Mouse (Mus musculus) forebrain, embryonic 12.5 days (tissue): ENCODE data around the gene Trpc4ap. TPM values are rescaled to one million over a fixed set of nuclear protein-coding genes. Genes with fewer than 3 reads are reported as not detected.
A peak's percentile ranks its signal among the peaks of the same experiment; 100 is the strongest.

Experiments used
- ATAC-seq: fragments of 200-750 bp; cut with Nextera tagmentation; 2 replicates; pipeline ENCODE4 v1.8.0; 2017; ENCODE audit warnings: moderate TSS enrichment; ENCODE audit not compliant: low FRiP score
- H3K27ac ChIP-seq: fragments of 300-500 bp; sonication (generic); 2 replicates; pipeline ENCODE4 v1.5.1; 2016; ENCODE audit warnings: mild to moderate bottlenecking
- H3K27me3 ChIP-seq: fragments of 300-500 bp; sonication (generic); 2 replicates; pipeline ENCODE4 v1.6.1; 2016; ENCODE audit warnings: mild to moderate bottlenecking
- H3K36me3 ChIP-seq: fragments of 300-500 bp; sonication (generic); replicated peaks from 2 replicates; pipeline ENCODE4 v1.6.1; 2016; ENCODE audit warnings: mild to moderate bottlenecking
- H3K4me1 ChIP-seq: fragments of 300-500 bp; sonication (generic); 2 replicates; pipeline ENCODE4 v1.6.1; 2016
- H3K4me2 ChIP-seq: fragments of 300-500 bp; sonication (generic); 2 replicates; pipeline ENCODE4 v1.6.1; 2016; ENCODE audit warnings: mild to moderate bottlenecking, moderate library complexity
- H3K4me3 ChIP-seq: fragments of 300-500 bp; sonication (generic); replicated peaks from 2 replicates; pipeline ENCODE4 v1.5.1; 2016; ENCODE audit warnings: mild to moderate bottlenecking
- H3K9ac ChIP-seq: fragments of 300-500 bp; sonication (generic); 2 replicates; pipeline ENCODE4 v1.6.1; 2016; ENCODE audit warnings: mild to moderate bottlenecking
- H3K9me3 ChIP-seq: fragments of 300-500 bp; sonication (generic); 2 replicates; pipeline ENCODE4 v1.6.1; 2016
- WGBS: fragments of 180-500 bp; shearing (Covaris S2); methylation state at CpG from one replicate; pipeline ENCODE4 v1.1.7; 2016; 5-methylcytosine and 5-hydroxymethylcytosine counted together
- polyA plus RNA-seq: library from polyadenylated mRNA; unstranded; fragments of >200 nt; fragmentation: Nextera tagmentation; extraction: Ambion mirVana; gene quantifications from 2 replicates; pipeline ENCODE4 v1.2.1, GENCODE M21; 2016

The Trpc4ap gene
- polyA plus RNA-seq, 1 experiment from 2014 or later, result 159 TPM

DNA sequence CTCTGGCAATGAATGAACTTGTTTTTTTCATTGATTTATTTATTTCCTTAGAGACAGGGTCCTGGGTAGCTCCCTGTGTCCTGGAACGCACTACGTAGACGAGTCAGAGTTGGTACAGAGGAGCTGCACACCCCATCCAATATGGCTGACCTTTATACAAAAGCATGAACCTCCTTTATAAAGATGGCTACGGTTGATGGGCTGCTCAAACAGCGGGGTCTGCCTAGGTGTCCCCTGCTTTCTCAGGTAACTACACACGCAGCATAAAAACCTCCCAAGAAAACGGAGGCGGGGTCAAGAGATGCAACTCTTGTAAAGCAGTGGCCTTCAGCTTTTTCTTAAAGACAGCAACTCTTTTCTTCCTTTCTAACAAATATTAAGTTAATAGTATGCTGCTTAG lies 24.3 kb downstream of the Trpc4ap start:
- no peak for ATAC-seq
- H3K4me1 ChIP-seq, result no peaks in the 10 kb centered on the region
- no peak overlapping the region for H3K4me2 ChIP-seq
- 96% methylated on average over 8 of the region's 8 CpGs for WGBS
- H3K27me3 ChIP-seq, result no peaks in the 10 kb centered on the region
- peaks cover 70% of the 10 kb centered on the region for H3K36me3 ChIP-seq
- no peaks in the 10 kb centered on the region for H3K9me3 ChIP-seq
- no peak overlapping the region for H3K27ac ChIP-seq
- no peak overlapping the region for H3K4me3 ChIP-seq
- no peak overlapping the region for H3K9ac ChIP-seq

DNA sequence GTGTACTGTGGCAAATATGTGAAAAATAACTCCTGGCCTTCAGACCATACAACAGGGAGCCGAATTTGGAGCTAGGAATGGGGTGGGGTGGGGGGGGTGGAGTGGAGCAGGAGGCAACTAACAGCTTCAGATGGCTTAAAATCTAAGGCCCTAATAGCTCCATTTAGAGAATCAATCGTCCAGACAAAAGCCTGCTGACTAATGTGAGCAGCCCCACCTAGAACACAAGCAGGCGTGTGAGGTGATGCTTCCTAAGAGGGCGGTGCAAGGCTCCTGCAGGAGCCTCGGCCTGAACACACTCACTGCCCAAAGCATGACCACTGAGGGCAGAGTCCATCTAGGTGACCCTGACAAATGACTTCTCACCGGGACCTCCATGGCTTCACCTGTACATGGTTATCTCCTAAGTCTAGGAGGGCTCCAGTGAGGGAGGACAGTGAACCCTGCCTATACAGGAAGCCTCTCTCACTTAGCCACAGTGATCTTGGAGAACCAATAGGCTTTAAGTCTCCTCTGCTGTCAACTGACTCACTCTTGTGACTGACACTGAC lies 28.2 kb downstream of the Trpc4ap start:
- no peaks in the 10 kb centered on the region for H3K9me3 ChIP-seq
- H3K36me3 ChIP-seq, result peaks cover 74% of the 10 kb centered on the region
- no peak overlapping the region for H3K4me3 ChIP-seq
- H3K4me1 ChIP-seq, result no peaks in the 10 kb centered on the region
- no peak overlapping the region for H3K9ac ChIP-seq
- H3K27ac ChIP-seq, result no peak overlapping the region
- no peaks in the 10 kb centered on the region for H3K27me3 ChIP-seq
- 82% methylated on average over 6 of the region's 6 CpGs for WGBS
- ATAC-seq, result no peak
- no peak overlapping the region for H3K4me2 ChIP-seq

- 31% methylated on average over 5 of the region's 5 CpGs for WGBS
- H3K9me3 ChIP-seq, result no peaks in the 10 kb centered on the region
- H3K27ac ChIP-seq, result no peak overlapping the region
- H3K9ac ChIP-seq, result no peak overlapping the region
- ATAC-seq, result no peak
- H3K4me2 ChIP-seq, result no peak overlapping the region
- peaks cover 79% of the 10 kb centered on the region for H3K36me3 ChIP-seq
- no peak overlapping the region for H3K4me3 ChIP-seq
- no peaks in the 10 kb centered on the region for H3K27me3 ChIP-seq
- no peaks in the 10 kb centered on the region for H3K4me1 ChIP-seq
Observed at GRCm38 (mm10) chr2:155663097-155663496, 29.1 kb downstream of the Trpc4ap start.

GRCm38 (mm10) chr2:155662390-155662789 lies 29.8 kb downstream of the Trpc4ap start:
- H3K27me3 ChIP-seq, result no peaks in the 10 kb centered on the region
- no peak for ATAC-seq
- no peaks in the 10 kb centered on the region for H3K9me3 ChIP-seq
- H3K4me3 ChIP-seq, result no peak overlapping the region
- 77% methylated on average over 5 of the region's 5 CpGs for WGBS
- no peaks in the 10 kb centered on the region for H3K4me1 ChIP-seq
- no peak overlapping the region for H3K4me2 ChIP-seq
- H3K36me3 ChIP-seq, result peaks cover 79% of the 10 kb centered on the region
- H3K9ac ChIP-seq, result no peak overlapping the region
- no peak overlapping the region for H3K27ac ChIP-seq

DNA sequence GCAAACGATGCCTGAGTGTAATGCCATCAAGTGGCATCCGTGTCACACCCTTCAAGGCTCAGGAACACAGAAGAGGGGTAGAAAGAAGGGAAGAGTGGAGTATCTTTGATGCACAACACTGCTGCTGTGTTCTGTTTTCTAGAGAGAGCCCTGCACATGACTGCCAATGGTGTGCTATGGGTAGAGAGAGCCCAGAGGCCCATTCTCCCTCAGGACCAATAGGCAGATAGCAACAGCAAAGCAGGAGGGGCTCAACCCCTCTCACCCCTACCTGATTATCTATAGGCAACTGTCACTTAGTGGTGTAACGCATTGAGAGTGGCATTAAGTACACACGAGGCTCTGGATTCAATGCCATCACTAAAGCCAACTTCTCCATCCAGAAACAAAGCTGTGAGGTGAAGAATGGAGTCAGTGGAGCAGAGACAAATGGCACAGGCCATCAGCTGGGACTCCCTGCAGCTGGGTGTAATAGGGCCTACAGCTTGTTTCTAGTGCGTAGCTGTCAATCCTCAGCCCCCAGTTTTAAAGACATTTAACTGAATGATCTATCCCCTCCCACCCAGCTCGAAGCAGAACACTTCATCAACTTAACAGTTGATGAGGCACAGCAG lies 36.3 kb downstream of the Trpc4ap start:
- H3K27me3 ChIP-seq, result no peaks in the 10 kb centered on the region
- H3K36me3 ChIP-seq, result peaks cover 76% of the 10 kb centered on the region
- H3K4me2 ChIP-seq, result no peak overlapping the region
- 37% methylated on average over 6 of the region's 6 CpGs for WGBS
- no peak overlapping the region for H3K4me3 ChIP-seq
- H3K9me3 ChIP-seq, result no peaks in the 10 kb centered on the region
- ATAC-seq, result 0 out of 2 replicates have a peak, but pooled peaks have one; percentile 57
- H3K27ac ChIP-seq, result 0 out of 2 replicates have a peak overlapping the region, but pooled peaks have one; percentile 36
- no peak overlapping the region for H3K9ac ChIP-seq
- peaks cover 8% of the 10 kb centered on the region for H3K4me1 ChIP-seq

- no peaks in the 10 kb centered on the region for H3K9me3 ChIP-seq
- no peak overlapping the region for H3K4me3 ChIP-seq
- no peak for ATAC-seq
- no peaks in the 10 kb centered on the region for H3K27me3 ChIP-seq
- H3K27ac ChIP-seq, result no peak overlapping the region
- H3K4me2 ChIP-seq, result no peak overlapping the region
- peaks cover 8% of the 10 kb centered on the region for H3K4me1 ChIP-seq
- H3K36me3 ChIP-seq, result peaks cover 85% of the 10 kb centered on the region
- WGBS, result 93% methylated on average over 5 of the region's 5 CpGs
- no peak overlapping the region for H3K9ac ChIP-seq
Observed at GRCm38 (mm10) chr2:155652618-155653017, 39.6 kb downstream of the Trpc4ap start.

DNA sequence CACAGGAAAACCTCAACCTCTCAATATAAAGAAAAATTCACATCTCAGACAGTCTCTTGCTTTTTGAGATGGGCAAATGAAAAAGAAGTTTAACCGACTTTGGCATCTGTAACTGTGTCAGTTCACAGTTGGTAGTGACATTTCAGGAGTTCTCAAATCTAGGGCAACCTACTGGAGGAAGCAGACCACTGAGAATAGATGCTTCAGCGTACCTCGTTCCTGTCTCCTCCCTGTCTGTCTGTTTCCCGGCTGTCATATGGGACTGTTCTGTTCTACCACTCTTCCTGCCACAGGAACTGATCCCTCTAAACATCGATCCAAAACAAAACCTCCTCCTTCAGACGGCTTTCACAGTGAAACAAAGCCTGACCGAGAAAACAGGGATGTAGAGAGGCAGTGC lies 46.4 kb downstream of the Trpc4ap start:
- H3K9ac ChIP-seq, result no peak overlapping the region
- peaks cover 92% of the 10 kb centered on the region for H3K36me3 ChIP-seq
- no peak overlapping the region for H3K4me2 ChIP-seq
- no peak overlapping the region for H3K27ac ChIP-seq
- no peak for ATAC-seq
- H3K9me3 ChIP-seq, result no peaks in the 10 kb centered on the region
- no peaks in the 10 kb centered on the region for H3K27me3 ChIP-seq
- H3K4me3 ChIP-seq, result no peak overlapping the region
- 81% methylated on average over 7 of the region's 7 CpGs for WGBS
- H3K4me1 ChIP-seq, result peaks cover under 1% of the 10 kb centered on the region; the same call in 1 of the 2 replicates

GRCm38 (mm10) chr2:155641540-155642472 lies 50.4 kb downstream of the Trpc4ap start:
- Histone ChIP-seq H3K9ac (no peak overlapping the region), H3K27me3 (no peaks in the 10 kb centered on the region), H3K4me3 (no peak overlapping the region), H3K4me2 (no peak overlapping the region), H3K36me3 (peaks cover 94% of the 10 kb centered on the region), H3K9me3 (no peaks in the 10 kb centered on the region), H3K4me1 (peaks cover 4% of the 10 kb centered on the region; the same call in 1 of the 2 replicates), H3K27ac (0 out of 2 replicates have a peak overlapping the region, but pooled peaks have one; percentile 36)
- ATAC-seq, result no peak
- 82% methylated on average over 18 of the region's 18 CpGs for whole genome bisulfite sequencing

- peaks cover 95% of the 10 kb centered on the region for H3K36me3 ChIP-seq
- H3K27me3 ChIP-seq, result no peaks in the 10 kb centered on the region
- H3K9ac ChIP-seq, result no peak overlapping the region
- WGBS, result 90% methylated on average over 6 of the region's 6 CpGs
- H3K9me3 ChIP-seq, result no peaks in the 10 kb centered on the region
- H3K4me2 ChIP-seq, result no peak overlapping the region
- peaks cover 4% of the 10 kb centered on the region; the same call in 1 of the 2 replicates for H3K4me1 ChIP-seq
- ATAC-seq, result no peak
- H3K4me3 ChIP-seq, result no peak overlapping the region
- no peak overlapping the region for H3K27ac ChIP-seq
Observed at GRCm38 (mm10) chr2:155640656-155641055, 51.5 kb downstream of the Trpc4ap start.

DNA sequence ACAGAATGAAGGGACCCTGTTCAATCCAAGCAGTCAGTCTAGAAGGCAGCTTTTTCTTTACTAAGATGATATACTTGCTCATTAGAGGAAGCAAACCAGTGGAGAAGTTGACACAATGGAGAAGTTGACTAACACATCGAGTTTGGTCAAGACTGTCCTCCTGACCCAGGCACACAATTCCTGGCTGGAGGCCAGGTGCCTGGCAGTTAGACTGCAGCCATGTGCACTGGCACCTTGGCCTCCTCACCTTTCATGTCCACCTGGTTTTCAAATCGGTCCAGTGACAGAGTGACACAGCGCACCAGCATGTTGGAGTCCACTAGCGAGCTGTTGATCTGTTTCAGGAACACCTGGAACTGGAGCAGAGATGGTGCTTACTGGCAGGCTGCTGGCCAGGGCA lies 54.8 kb downstream of the Trpc4ap start:
- ATAC-seq, result no peak
- no peak overlapping the region for H3K4me2 ChIP-seq
- no peak overlapping the region for H3K27ac ChIP-seq
- H3K4me3 ChIP-seq, result no peak overlapping the region
- H3K4me1 ChIP-seq, result peaks cover 4% of the 10 kb centered on the region; the same call in 1 of the 2 replicates
- WGBS, result 96% methylated on average over 4 of the region's 4 CpGs
- H3K36me3 ChIP-seq, result peaks cover 96% of the 10 kb centered on the region
- H3K9ac ChIP-seq, result no peak overlapping the region
- peaks cover 17% of the 10 kb centered on the region for H3K27me3 ChIP-seq
- no peaks in the 10 kb centered on the region for H3K9me3 ChIP-seq

- H3K9me3 ChIP-seq, result no peaks in the 10 kb centered on the region
- no peak for ATAC-seq
- H3K4me2 ChIP-seq, result no peak overlapping the region
- no peak overlapping the region for H3K9ac ChIP-seq
- H3K27me3 ChIP-seq, result peaks cover 22% of the 10 kb centered on the region
- H3K4me3 ChIP-seq, result no peak overlapping the region
- no peak overlapping the region for H3K27ac ChIP-seq
- peaks cover 96% of the 10 kb centered on the region for H3K36me3 ChIP-seq
- H3K4me1 ChIP-seq, result peaks cover 4% of the 10 kb centered on the region; the same call in 1 of the 2 replicates
Observed at GRCm38 (mm10) chr2:155636881-155637280, 55.3 kb downstream of the Trpc4ap start.

DNA sequence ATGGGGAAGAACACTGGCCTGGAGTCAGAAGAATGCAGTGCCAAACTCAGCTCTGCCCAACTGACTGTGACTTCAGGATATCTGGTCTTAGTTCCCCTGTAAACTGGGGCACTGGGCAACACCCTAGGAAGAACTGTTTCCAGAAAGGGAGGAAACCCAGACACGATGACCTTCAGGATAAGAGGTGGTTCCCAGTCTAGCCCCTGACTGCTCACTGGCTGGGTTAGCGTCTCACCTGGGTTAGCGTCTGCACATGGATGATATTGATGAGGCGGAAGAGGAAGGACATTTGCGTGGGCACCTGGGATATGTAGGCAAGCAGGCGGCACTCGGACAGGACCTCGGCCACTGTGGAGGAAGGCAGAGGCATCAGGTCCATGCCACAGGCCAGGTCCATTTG lies 56.2 kb downstream of the Trpc4ap start:
- ATAC-seq, result no peak
- 94% methylated on average over 8 of the region's 8 CpGs for WGBS
- no peak overlapping the region for H3K4me3 ChIP-seq
- no peak overlapping the region for H3K9ac ChIP-seq
- H3K9me3 ChIP-seq, result no peaks in the 10 kb centered on the region
- H3K4me2 ChIP-seq, result no peak overlapping the region
- H3K4me1 ChIP-seq, result peaks cover 9% of the 10 kb centered on the region
- peaks cover 94% of the 10 kb centered on the region for H3K36me3 ChIP-seq
- H3K27ac ChIP-seq, result no peak overlapping the region
- peaks cover 32% of the 10 kb centered on the region for H3K27me3 ChIP-seq
